Mouse (Mus musculus) midbrain, postnatal 0 days (tissue): ENCODE measurements around the gene Rffl. TPM values are rescaled to one million over a fixed set of nuclear protein-coding genes. Genes with fewer than 3 reads are reported as not detected.

Source experiments
- ATAC-seq: fragments of 200-750 bp; cut with Nextera tagmentation; 2 replicates; pipeline ENCODE4 v1.8.0; 2017; ENCODE audit warnings: moderate number of reproducible peaks, mild to moderate bottlenecking, moderate TSS enrichment, moderate library complexity; ENCODE audit not compliant: low FRiP score
- DNase-seq: peaks from one replicate; pipeline ENCODE4 v3.0.0-alpha.2; 2015; ENCODE audit warnings: low spot score
- H3K27ac ChIP-seq: fragments of 300-500 bp; sonication (generic); 2 replicates; pipeline ENCODE4 v1.5.1; 2014; ENCODE audit warnings: low read depth, mild to moderate bottlenecking, low read length, mixed read lengths
- H3K27me3 ChIP-seq: fragments of 300-500 bp; sonication (generic); 2 replicates; pipeline ENCODE4 v1.6.1; 2014; ENCODE audit warnings: low read length, control low read depth, mixed read lengths; ENCODE audit not compliant: insufficient read depth
- H3K36me3 ChIP-seq: fragments of 300-500 bp; sonication (generic); 2 replicates; pipeline ENCODE4 v1.6.1; 2014; ENCODE audit warnings: low read length, control low read depth, mixed read lengths; ENCODE audit not compliant: insufficient read depth
- H3K4me1 ChIP-seq: fragments of 300-500 bp; sonication (generic); 2 replicates; pipeline ENCODE4 v1.6.1; 2014; ENCODE audit warnings: mild to moderate bottlenecking, control low read depth, antibody characterized with exemption, low read length, mixed read lengths; ENCODE audit not compliant: insufficient read depth
- H3K4me2 ChIP-seq: fragments of 300-500 bp; sonication (generic); 2 replicates; pipeline ENCODE4 v1.6.1; 2014; ENCODE audit warnings: low read depth, mild to moderate bottlenecking, low read length, mixed read lengths; ENCODE audit not compliant: poor library complexity, severe bottlenecking
- H3K4me3 ChIP-seq: fragments of 300-500 bp; sonication (generic); 2 replicates; pipeline ENCODE4 v1.5.1; 2014; ENCODE audit warnings: low read depth, mild to moderate bottlenecking, low read length, moderate library complexity
- H3K9ac ChIP-seq: fragments of 300-500 bp; sonication (generic); replicated peaks from 2 replicates; pipeline ENCODE4 v1.6.1; 2014; ENCODE audit warnings: mild to moderate bottlenecking, low read length, moderate library complexity, mixed read lengths; ENCODE audit not compliant: poor library complexity, severe bottlenecking
- H3K9me3 ChIP-seq: fragments of 300-500 bp; sonication (generic); 2 replicates; pipeline ENCODE4 v1.6.1; 2016; ENCODE audit warnings: low read length, control low read depth
- CTCF ChIP-seq: IDR thresholded peaks from 2 replicates; pipeline ENCODE4 v1.5.1; 2016; ENCODE audit warnings: antibody characterized with exemption, mild to moderate bottlenecking
- WGBS: fragments of 180-500 bp; shearing (Covaris S2); extraction: QIAGEN DNeasy Blood & Tissue Kit; methylation state at CpG from one replicate; pipeline ENCODE4 v1.1.7; 2014; 5-methylcytosine and 5-hydroxymethylcytosine counted together
- polyA plus RNA-seq: library from polyadenylated mRNA; unstranded; fragments of >200 nt; fragmentation: Nextera tagmentation; extraction: Ambion mirVana; gene quantifications from 2 replicates; pipeline ENCODE4 v1.2.1, GENCODE M21; 2015
- total RNA-seq: library from RNA; depleted of rRNA; stranded (reverse); fragments of >200 nt; gene quantifications from 2 replicates; pipeline ENCODE4 v1.2.3, GENCODE M21; 2014

Rffl gene
- total and polyA plus RNA-seq, 2 experiments from 2014 or later: 2.0 TPM

DNA sequence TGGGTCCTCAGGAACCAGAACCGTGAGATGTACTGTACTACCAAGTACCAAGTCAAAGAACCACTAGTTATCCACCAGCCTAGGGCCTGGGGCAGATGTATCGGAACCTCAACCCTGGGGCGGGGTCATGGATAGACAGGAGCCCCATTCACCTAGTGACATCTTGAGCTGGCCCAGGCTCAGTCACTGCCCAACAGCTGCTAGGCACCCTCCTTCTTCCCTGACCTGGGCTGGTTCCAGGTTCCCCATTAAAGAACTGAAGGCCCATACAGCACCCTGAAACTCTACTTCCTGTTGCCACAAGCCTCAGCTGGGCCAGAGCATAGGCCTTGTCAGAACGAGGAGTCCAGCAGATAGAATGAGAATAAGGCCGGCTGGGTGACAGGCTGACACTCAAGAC lies 28.7 kb upstream of the Rffl start:
- H3K9ac ChIP-seq: no peak overlapping the region
- H3K27me3 ChIP-seq: no peaks in the 10 kb centered on the region
- no peak for TF ChIP-seq CTCF
- DNase-seq (no peak), ATAC-seq (no peak)
- 97% methylated on average over 5 of the region's 5 CpGs for WGBS
- H3K4me2 ChIP-seq: no peak overlapping the region
- H3K4me1 ChIP-seq: no peaks in the 10 kb centered on the region
- H3K27ac ChIP-seq: no peak overlapping the region
- H3K36me3 ChIP-seq: peaks cover 53% of the 10 kb centered on the region
- no peak overlapping the region for H3K4me3 ChIP-seq
- H3K9me3 ChIP-seq: no peaks in the 10 kb centered on the region

DNA sequence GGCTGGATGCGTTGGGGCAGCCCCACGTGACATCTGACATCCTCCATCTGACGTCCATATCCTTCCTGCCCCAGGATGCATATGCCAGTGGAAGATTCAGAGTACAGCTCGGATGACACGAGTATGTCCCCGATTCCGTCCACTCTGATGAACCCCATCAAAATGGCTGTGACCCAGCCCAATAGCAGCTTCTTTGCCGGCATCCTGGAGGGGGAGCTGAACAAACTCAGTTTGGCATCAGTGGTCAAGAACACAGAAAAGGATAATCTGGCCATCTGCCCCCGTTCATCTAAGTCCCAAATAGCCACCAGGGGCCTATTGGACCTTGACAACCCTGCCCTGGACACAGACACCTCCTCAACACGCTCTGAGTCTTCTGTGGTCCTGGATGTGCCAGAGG lies 26.5 kb upstream of the Rffl start:
- 81% methylated on average over 10 of the region's 10 CpGs for WGBS
- Histone ChIP-seq H3K27ac (no peak overlapping the region), H3K9ac (no peak overlapping the region), H3K4me2 (no peak overlapping the region), H3K27me3 (no peaks in the 10 kb centered on the region), H3K4me3 (no peak overlapping the region), H3K36me3 (peaks cover 32% of the 10 kb centered on the region), H3K9me3 (no peaks in the 10 kb centered on the region), H3K4me1 (no peaks in the 10 kb centered on the region)
- TF ChIP-seq CTCF: no peak
- no peak for ATAC-seq
- no peak for DNase-seq

DNA sequence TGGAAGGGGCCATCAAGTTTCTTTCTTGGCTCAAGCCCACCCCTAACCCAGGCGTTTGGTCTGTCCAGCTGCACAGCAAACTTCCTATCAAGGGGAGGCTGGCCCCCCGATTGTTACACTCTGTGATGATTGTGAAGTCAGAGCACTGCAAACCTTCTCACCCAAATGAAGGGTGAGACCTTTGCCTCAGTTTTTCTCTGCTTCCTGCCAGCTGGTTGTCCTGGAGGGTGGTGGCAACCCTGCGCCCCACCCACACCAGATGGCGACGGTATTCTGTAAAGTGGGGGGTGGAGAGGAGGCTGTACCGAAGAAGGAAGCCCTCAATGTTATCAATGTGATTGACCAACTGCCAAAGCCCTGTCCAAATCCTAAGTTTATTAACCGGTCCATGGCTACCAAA lies 20.9 kb upstream of the Rffl start, which contains the start of gene Fndc8:
Gene Fndc8, plus strand, starts transcription at position 189 of the 400 bp plus-strand sequence.
- 74% methylated on average over 7 of the region's 7 CpGs for WGBS
- no peak within 1 kb of the TSS for H3K4me3 ChIP-seq
- no peak within 1 kb of the TSS for H3K4me2 ChIP-seq
- DNase-seq: no peak
- no peaks in the 10 kb centered on the region for H3K36me3 ChIP-seq
- H3K27ac ChIP-seq: no peak within 1 kb of the TSS
- H3K9ac ChIP-seq: no peak within 1 kb of the TSS
- ATAC-seq: no peak
- TF ChIP-seq CTCF: no peak
- no peaks in the 10 kb centered on the region for H3K4me1 ChIP-seq
- H3K27me3 ChIP-seq: peaks cover 8% of the 10 kb centered on the region; the same call in 1 of the 2 replicates
- H3K9me3 ChIP-seq: no peaks in the 10 kb centered on the region

DNA sequence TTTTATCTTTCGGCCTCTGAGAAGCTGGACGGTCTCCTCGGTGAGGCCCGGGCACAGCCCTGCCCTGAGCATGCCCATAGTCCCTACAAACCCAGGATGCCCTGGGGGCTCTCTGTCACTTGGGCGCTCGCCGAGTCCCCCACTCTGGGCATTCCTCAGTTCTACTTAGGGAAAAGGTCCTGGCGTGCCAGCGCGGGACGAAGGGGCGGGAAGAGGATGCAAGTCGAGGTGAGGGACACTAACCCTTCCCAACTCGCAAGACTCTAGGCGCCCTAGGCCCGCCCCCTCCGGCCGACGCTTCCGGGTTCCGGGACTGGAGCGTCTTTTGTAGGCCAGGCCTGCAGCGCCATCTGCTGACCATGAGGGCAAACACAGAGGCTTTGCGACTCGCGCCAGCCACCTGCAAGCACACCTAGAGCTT lies 19.3 kb upstream of the Rffl start, which contains the start of gene Rad51d:
Gene Rad51d, minus strand, starts transcription at position 273 of the 421 bp plus-strand sequence.
- Histone ChIP-seq H3K9ac (peak within 1 kb of the TSS; percentile 52), H3K4me3 (peak within 1 kb of the TSS; percentile 57), H3K27me3 (peaks cover 8% of the 10 kb centered on the region; the same call in 1 of the 2 replicates), H3K4me2 (peak within 1 kb of the TSS; percentile 92), H3K4me1 (no peaks in the 10 kb centered on the region), H3K36me3 (no peaks in the 10 kb centered on the region), H3K9me3 (no peaks in the 10 kb centered on the region), H3K27ac (peak within 1 kb of the TSS; percentile 18)
- DNase-seq (peak; percentile 95), ATAC-seq (peak; percentile 86)
- peak; percentile 93 for TF ChIP-seq CTCF
- under 1% methylated on average over 24 of the region's 26 CpGs for WGBS

DNA sequence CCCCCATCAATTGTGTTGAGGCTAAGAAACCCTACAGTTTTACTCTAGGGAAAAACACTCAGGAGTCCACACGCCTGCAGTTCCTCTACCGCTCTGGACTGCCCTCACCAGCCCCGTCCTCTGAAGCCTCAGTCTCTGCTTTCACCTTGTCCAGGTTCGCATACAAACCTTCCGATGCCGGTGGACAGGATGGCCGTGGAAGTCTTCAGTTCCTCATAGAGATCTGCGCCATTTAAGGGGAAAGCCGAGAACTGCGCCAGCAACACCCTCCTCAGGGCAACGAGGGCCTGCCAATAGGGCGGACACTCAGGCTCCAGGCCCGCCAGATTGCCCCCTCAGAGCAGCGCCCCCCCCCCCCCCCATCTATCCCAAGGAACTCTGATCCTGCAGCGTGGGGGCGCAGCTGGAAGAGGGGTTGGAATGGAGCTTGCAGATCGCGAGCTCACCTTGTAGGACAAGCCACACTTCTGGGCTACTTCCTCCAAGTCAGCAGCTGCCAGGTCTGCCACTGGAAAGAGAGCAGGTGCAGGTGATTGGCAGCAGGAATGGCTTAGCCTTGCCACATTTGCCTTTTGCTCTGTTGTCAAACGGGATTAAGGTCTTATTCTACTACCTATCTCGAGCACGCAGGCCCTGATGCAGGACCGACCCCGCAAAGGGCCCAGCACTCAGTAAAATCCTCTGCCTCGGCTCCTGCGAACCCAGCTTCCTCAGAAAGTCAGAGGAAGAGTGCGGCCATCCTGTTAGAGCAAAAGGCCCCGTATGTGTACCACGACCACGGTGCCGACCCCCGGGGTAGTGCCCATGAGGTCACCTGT lies 18.7 kb upstream of the Rffl start:
- DNase-seq (peak; percentile 14), ATAC-seq (peak; percentile 44; the same call in 1 of the 2 replicates)
- no peak for TF ChIP-seq CTCF
- Histone ChIP-seq H3K4me3 (peak overlapping the region; percentile 57), H3K4me2 (peak overlapping the region; percentile 92), H3K9ac (peak overlapping the region; percentile 52), H3K27ac (peak overlapping the region; percentile 18), H3K27me3 (peaks cover 8% of the 10 kb centered on the region; the same call in 1 of the 2 replicates), H3K9me3 (no peaks in the 10 kb centered on the region), H3K4me1 (no peaks in the 10 kb centered on the region), H3K36me3 (no peaks in the 10 kb centered on the region)
- WGBS: 6% methylated on average over 30 of the region's 31 CpGs

DNA sequence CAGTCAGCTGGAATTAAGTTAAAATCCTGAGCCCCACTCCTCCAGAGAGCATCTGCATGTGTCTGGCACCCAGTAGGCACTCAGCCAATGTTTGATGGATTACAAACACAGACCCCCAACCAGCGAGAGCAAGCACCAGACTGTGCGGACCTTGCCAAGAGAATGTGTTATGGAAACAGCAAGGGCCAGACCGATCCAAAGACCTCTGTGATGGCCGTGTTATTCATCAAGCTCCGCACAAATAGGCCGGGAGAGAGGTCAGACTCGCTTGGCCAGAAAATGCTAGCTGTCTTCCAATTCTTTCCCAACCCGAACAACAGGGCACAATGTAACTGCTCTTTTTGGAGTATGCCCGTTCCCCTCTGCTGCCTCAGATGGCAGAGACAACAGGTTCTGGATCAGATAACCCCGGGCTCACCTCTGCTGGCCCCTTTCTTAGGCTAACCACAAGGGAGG lies 17.5 kb upstream of the Rffl start:
- Histone ChIP-seq H3K9me3 (no peaks in the 10 kb centered on the region), H3K27me3 (peaks cover 8% of the 10 kb centered on the region; the same call in 1 of the 2 replicates), H3K9ac (no peak overlapping the region), H3K36me3 (no peaks in the 10 kb centered on the region), H3K27ac (no peak overlapping the region), H3K4me3 (no peak overlapping the region), H3K4me2 (no peak overlapping the region), H3K4me1 (no peaks in the 10 kb centered on the region)
- TF ChIP-seq CTCF: no peak
- peak; percentile 80 for DNase-seq
- ATAC-seq: no peak
- 66% methylated on average over 10 of the region's 10 CpGs for WGBS
